Mouse (Mus musculus): ENCODE data around the gene Rasd2.

DNA sequence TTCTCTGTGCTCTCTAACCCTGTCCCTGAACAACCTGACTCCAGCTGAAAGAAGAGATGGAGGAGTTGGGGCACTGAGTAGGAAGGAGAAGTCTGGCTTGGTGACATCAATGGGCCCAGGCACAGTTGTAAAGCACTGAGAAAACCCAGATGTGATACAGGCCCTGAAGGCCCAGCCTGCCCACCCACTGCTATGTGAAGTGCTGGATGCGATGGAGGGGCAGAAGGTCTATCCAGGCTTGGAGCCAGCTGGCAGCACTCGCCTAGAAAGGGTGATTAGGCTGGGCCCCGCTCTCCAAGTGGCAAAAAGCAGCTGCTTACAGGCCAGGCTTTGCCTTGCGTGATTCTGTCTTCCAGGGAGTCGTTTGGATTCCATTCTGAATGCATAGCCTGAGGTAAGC is 44.4 kb upstream of the Rasd2 start:
- TF ChIP-seq GATA1 (IDR thresholded peaks at IDR 0.05; ENCODE audit: low read length): no peak
- no peak for TF ChIP-seq TAL1 (IDR thresholded peaks at IDR 0.05; ENCODE audit: low read length)
